Mouse (Mus musculus) kidney, adult 2 months (tissue): ENCODE results near the gene Cenpp. TPM values are rescaled to one million over a fixed set of nuclear protein-coding genes. Genes with fewer than 3 reads are reported as not detected.

Experiments
- DNase-seq: peaks from one replicate; pipeline ENCODE4 v3.0.0; 2021
- H3K27ac ChIP-seq: fragments of 200-500 bp; 2 replicates; pipeline ENCODE4 v1.5.1; 2012; ENCODE audit warnings: low read depth, low read length, control low read depth, inconsistent platforms; ENCODE audit not compliant: insufficient read depth
- H3K27me3 ChIP-seq: fragments of 200-500 bp; replicated peaks from 2 replicates; pipeline ENCODE4 v1.6.1; 2012; ENCODE audit warnings: mild to moderate bottlenecking, moderate library complexity, low read length, inconsistent platforms; ENCODE audit not compliant: control insufficient read depth, insufficient read depth
- H3K36me3 ChIP-seq: fragments of 200-500 bp; 2 replicates; pipeline ENCODE4 v1.6.1; 2012; ENCODE audit warnings: mild to moderate bottlenecking, moderate library complexity, low read length, inconsistent platforms; ENCODE audit not compliant: control insufficient read depth, insufficient read depth
- H3K4me1 ChIP-seq: fragments of 200-500 bp; 2 replicates; pipeline ENCODE4 v1.6.1; 2011; ENCODE audit warnings: low read length; ENCODE audit not compliant: control insufficient read depth, insufficient read depth
- H3K4me3 ChIP-seq: fragments of 200-500 bp; 2 replicates; pipeline ENCODE4 v1.5.1; 2011; ENCODE audit warnings: mild to moderate bottlenecking, low read depth, low read length, control low read depth; ENCODE audit not compliant: insufficient read depth
- CTCF ChIP-seq: fragments of 200-500 bp; conservative IDR thresholded peaks from 2 replicates; pipeline ENCODE4 v1.5.1; 2011; ENCODE audit warnings: low read depth, mild to moderate bottlenecking, control low read depth, low read length, moderate library complexity, mixed read lengths; ENCODE audit not compliant: insufficient read depth, insufficient read length
- POLR2A ChIP-seq: fragments of 200-500 bp; IDR thresholded peaks from one replicate; pipeline ENCODE4 v1.6.1; 2011; ENCODE audit warnings: low read depth, low read length, control low read depth
- WGBS: fragments of 180-500 bp; shearing (Covaris S2); methylation state at CpG from one replicate; pipeline ENCODE4 v1.1.7; 2018; 5-methylcytosine and 5-hydroxymethylcytosine counted together
- polyA plus RNA-seq: library from polyadenylated mRNA; depleted of rRNA; stranded (reverse); fragments of >200 nt; gene quantifications from 2 replicates; pipeline ENCODE4 v1.2.3, GENCODE M21; 2012

Gene Cenpp
- polyA plus RNA-seq, 1 experiment = 0.17 TPM

DNA sequence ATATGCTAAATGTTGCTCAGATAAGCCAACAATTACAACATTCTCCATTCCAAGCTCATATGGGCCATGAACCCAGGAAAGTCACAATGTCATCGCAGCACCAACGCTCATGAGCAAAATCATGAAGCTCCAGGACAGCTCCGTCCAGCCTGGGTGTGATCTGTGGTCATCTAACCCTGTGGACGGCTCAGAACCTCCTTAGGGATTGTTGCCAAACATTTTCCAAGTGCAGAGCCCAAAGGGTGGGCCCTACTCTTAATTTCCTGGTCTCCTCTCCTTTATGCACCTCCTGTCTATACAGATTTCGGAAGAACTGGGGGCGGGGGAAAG, 179.9 kb downstream of the Cenpp start:
- TF ChIP-seq CTCF = no peak
- TF ChIP-seq POLR2A = no peak
- DNase-seq = no peak
- Histone ChIP-seq H3K27me3 (no peaks in the 10 kb centered on the region), H3K36me3 (no peaks in the 10 kb centered on the region), H3K4me1 (no peaks in the 10 kb centered on the region), H3K4me3 (no peak overlapping the region), H3K27ac (no peak overlapping the region)
- 95% methylated on average over 6 of the region's 6 CpGs for WGBS

DNA sequence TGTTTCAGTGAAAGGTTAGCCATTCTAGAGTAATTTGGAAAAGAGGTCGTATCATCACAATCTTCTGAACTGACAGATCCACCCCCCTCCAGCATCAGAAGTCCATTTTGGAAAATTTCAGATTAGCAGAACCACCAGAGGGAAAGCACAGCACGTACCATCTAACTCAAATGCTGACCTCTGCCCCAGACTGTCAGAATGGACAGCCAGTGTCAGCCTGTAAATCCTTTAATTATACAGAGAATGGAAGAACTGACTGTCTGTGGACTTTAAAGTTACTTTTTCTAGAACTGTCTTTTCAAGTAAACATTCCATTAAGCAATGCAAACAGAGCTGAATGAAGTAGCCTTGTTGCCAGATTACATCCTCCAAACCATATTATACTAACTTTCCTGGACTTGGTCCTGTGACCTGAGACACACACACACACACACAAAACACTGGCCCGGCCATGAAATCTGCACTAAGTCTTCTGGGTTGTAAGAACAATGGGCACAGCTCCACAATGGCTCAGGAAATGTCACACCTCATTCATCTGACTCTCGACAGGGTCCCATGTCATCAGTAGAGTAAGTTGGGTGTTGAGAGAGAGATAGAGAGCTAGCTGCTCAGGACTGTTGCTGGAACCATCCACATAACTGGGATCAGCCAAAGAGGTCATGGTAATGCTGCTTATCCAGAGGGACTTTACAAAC, 180.5 kb downstream of the Cenpp start:
- Histone ChIP-seq H3K4me3 (no peak overlapping the region), H3K4me1 (no peaks in the 10 kb centered on the region), H3K36me3 (no peaks in the 10 kb centered on the region), H3K27me3 (no peaks in the 10 kb centered on the region), H3K27ac (no peak overlapping the region)
- DNase-seq = no peak
- 60% methylated on average over 4 of the region's 4 CpGs for WGBS
- TF ChIP-seq CTCF (no peak), POLR2A (no peak)

DNA sequence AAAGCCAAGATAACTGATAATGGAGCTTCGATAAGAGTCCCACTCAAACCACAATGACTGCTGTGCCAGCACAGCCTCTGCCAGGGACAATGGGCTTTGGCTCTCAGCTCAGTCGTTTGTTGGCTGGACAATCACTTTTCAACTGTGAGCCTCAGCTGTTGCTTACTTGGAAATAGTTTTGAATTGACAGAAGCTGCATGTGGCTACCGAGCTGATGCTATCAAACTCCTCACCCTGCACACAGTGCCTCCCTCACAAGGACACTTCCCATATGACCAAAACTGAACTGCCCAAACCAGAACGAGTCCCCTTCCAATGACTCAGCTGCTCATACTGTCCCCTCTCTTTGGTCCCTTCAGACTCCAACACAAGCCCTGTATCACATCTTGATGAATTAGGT, 181.8 kb downstream of the Cenpp start:
- Histone ChIP-seq H3K4me1 (no peaks in the 10 kb centered on the region), H3K36me3 (no peaks in the 10 kb centered on the region), H3K4me3 (no peak overlapping the region), H3K27me3 (no peaks in the 10 kb centered on the region), H3K27ac (no peak overlapping the region)
- no peak for TF ChIP-seq CTCF
- TF ChIP-seq POLR2A = no peak
- no peak for DNase-seq
- WGBS = 67% methylated on average over 4 of the region's 4 CpGs

DNA sequence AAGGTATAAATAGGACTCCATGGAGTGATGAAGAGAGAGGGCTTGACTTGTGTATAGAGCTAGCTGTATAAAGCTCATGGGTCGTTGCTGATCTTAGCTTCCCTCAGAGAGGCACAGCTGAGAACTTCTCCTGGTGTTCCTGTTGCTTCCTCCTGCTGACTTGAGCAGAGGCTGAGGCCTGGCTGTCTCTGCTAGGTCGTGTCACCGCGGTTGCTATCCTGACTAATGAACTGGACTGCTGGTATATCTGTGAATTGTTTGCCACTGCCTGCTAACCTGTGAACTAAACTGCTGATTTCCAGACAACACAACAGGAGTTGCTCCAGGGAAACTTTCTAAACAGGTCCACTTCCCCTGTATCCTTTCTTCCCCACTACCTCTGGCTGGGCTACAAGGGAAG, 182.3 kb downstream of the Cenpp start:
- Histone ChIP-seq H3K27ac (no peak overlapping the region), H3K4me3 (no peak overlapping the region), H3K27me3 (no peaks in the 10 kb centered on the region), H3K4me1 (no peaks in the 10 kb centered on the region), H3K36me3 (no peaks in the 10 kb centered on the region)
- TF ChIP-seq CTCF = no peak
- no peak for TF ChIP-seq POLR2A
- 90% methylated on average over 4 of the region's 4 CpGs for WGBS
- DNase-seq = no peak

DNA sequence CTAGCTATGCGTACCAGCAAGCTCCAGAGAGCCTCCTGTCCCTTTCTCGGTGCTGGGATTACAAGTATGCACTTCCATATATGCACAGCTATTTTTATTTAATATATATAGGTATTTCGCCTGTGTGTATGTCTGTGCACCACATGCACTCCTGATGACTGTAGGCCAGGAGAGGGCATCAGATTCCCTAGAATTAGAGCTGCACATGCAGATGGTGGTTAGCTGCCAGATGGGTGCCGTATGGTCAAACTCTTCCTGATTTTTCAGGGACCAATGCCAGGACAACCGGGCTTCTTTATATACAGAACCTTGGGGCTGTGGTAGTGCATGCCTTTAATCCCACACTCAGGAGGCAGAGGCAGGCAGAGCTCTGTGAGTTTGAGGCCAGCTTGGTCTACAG, 183.6 kb downstream of the Cenpp start:
- Histone ChIP-seq H3K4me1 (no peaks in the 10 kb centered on the region), H3K4me3 (no peak overlapping the region), H3K27ac (no peak overlapping the region), H3K27me3 (no peaks in the 10 kb centered on the region), H3K36me3 (no peaks in the 10 kb centered on the region)
- no peak for DNase-seq
- WGBS = 89% methylated on average over 5 of the region's 5 CpGs
- TF ChIP-seq CTCF (0 out of 2 replicates have a peak, but pooled peaks have one; percentile 25), POLR2A (no peak)

DNA sequence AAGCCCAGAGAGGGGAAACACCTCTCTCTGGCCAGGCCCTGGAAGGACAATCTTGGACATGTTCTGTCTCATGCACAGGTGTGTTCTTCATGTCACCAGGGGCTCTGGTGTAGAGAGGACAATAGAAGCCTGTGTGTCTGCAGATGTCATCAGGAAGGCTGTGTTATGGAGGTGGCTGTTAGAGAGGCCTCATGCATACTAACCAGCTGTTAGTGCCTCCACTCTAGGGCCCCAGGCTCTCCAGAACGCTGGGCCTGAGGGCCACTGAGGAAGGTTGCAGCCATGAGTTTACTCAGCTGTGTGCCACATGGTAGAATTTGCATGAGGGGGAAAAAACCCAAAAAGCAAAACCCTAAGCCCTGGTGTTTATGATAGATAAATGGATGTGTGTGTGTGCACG, 185.0 kb downstream of the Cenpp start:
- no peak overlapping the region for H3K4me3 ChIP-seq
- TF ChIP-seq CTCF = no peak
- TF ChIP-seq POLR2A = no peak
- H3K4me1 ChIP-seq = no peaks in the 10 kb centered on the region
- H3K27me3 ChIP-seq = no peaks in the 10 kb centered on the region
- no peaks in the 10 kb centered on the region for H3K36me3 ChIP-seq
- H3K27ac ChIP-seq = no peak overlapping the region
- no peak for DNase-seq
- 76% methylated on average over 2 of the region's 2 CpGs for WGBS

DNA sequence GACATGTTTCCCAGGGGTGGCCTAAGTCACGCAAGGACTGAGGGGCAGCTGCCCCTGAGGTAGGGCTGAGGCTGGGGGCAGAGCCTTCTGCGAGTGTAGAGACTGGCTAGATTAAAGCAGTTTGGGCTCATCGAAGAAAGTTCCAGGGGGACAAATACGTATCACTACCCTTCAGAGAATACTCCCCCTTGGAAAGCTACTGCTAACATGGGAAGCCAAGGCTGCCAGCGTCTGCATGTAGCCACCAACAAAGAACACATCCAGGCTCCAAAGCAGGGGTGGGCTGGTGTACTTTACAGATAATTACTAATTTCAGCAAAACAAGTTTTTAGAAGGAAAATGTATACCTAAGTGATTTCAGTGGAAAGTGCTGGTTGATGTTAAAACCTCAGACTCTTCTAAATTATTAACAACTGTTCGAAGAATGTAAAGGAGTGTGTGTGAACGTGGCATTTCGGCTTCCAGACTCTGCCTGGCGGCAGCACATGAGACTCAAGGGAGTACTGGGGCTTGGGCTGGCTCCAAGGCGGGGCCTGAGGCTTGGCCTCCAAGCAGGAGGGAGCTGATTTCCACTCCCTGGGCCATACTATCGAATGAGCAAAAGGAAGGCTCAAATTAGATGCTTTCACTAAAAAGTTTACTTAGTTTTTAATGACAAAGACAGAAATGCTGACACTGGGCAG, 186.1 kb downstream of the Cenpp start:
- Histone ChIP-seq H3K4me3 (no peak overlapping the region), H3K27me3 (no peaks in the 10 kb centered on the region), H3K4me1 (no peaks in the 10 kb centered on the region), H3K36me3 (no peaks in the 10 kb centered on the region), H3K27ac (no peak overlapping the region)
- WGBS = 71% methylated on average over 11 of the region's 11 CpGs
- TF ChIP-seq POLR2A = no peak
- no peak for TF ChIP-seq CTCF
- DNase-seq = peak; percentile 32

DNA sequence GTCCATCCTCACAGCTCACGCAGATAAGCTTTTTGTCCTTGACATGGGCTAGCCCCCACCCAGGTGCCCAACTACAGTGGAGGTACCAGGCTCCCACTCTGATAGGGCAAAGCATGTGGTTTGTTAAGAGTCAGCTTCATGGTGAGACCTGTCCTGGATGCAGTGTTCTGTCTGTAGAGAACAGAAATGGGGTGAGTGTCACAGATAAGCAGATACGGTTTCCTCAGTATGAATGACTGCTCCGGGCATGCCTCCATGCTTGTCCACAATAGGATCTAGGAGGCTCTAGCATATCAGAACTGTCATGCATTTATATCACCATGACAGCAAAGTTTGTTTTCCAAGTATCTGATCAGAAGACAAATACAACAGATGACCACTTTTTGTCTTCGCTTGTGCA, 186.7 kb downstream of the Cenpp start:
- WGBS = 94% methylated on average over 4 of the region's 4 CpGs
- Histone ChIP-seq H3K36me3 (no peaks in the 10 kb centered on the region), H3K27ac (no peak overlapping the region), H3K4me3 (no peak overlapping the region), H3K4me1 (peaks cover 5% of the 10 kb centered on the region), H3K27me3 (no peaks in the 10 kb centered on the region)
- TF ChIP-seq POLR2A (no peak), CTCF (no peak)
- DNase-seq = no peak
